In the genomic region with DNA sequence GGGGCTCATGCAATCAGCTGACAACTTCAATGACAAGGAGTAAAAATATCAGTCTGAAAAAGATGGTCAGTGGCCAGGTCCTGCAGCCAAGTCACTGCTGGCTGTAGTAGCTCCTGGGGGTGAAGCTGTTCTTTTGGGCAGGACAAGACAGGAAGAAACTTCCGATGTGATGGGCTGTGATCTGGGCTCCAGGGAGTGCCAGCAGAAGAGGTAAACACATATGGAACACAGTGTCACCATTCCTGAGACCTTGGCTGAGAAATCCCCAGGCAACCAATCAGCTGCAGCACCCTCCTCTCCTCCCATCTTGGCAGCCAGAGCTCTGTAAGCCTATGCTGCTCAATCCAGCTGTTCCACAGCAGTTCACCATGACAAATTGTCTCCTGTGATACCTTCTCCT, we compare ENCODE assay signal across 13 mouse cellular contexts. TPM values are rescaled to one million over a fixed set of nuclear protein-coding genes. Genes with fewer than 3 reads are reported as not detected.
DNase-seq lines count a peak whose midpoint lies in the region; ATAC-seq and TF ChIP-seq lines count a peak whose summit lies in the region.
"Had no signal": no experiment of that assay in that cellular context is flagged by ENCODE, and none has a peak within 500 bp of the region (broad histone marks: within the 10 kb centered on the region; RNA-seq: fewer than 3 reads in every experiment).

No protein-coding gene starts in this region.

- H3K36me3 ChIP-seq in midbrain, postnatal 0 days (ENCODE audit: insufficient read depth, low read length), result peaks cover 3% of the 10 kb centered on the region; the same call in 1 of the 2 replicates
- H3K36me3 ChIP-seq in midbrain, embryonic 10.5 days, result peaks cover 14% of the 10 kb centered on the region

- no peak for ATAC-seq in midbrain, postnatal 0 days (ENCODE audit: low FRiP score)

- intact Hi-C loops in gastrocnemius, adult 2 months (cut with DNase I), result no loop called here
- intact Hi-C loops in gastrocnemius, postnatal 14 days (cut with DNase I; ENCODE audit: low total_unique reads), result loop anchor here (10.0 kb wide), 1 partner anchor 275 kb away; no protein-coding TSS in a partner anchor
- intact Hi-C loops in heart, postnatal 10 days (cut with DNase I), result no loop called here

- H3K4me3 ChIP-seq in gastrocnemius, adult 2 months, result no peak overlapping the region
- H3K4me3 ChIP-seq in midbrain, postnatal 0 days (ENCODE audit: low read depth, low read length), result no peak overlapping the region
- no peak overlapping the region for H3K4me3 ChIP-seq in midbrain, embryonic 10.5 days
- H3K4me3 ChIP-seq: left cerebral cortex, adult 2 months had no signal

- no peaks in the 10 kb centered on the region for H3K27me3 ChIP-seq in midbrain, postnatal 0 days (ENCODE audit: insufficient read depth, low read length)
- H3K27me3 ChIP-seq in midbrain, embryonic 10.5 days (ENCODE audit: low read depth, poor library complexity, severe bottlenecking), result no peaks in the 10 kb centered on the region

- no peak for TF ChIP-seq CTCF in gastrocnemius, adult 2 months (IDR thresholded peaks at IDR 0.05)
- TF ChIP-seq CTCF in midbrain, postnatal 0 days (IDR thresholded peaks at IDR 0.05), result no peak

- H3K4me1 ChIP-seq in midbrain, postnatal 0 days (ENCODE audit: insufficient read depth, low read length), result peaks cover 11% of the 10 kb centered on the region; the same call in 1 of the 2 replicates
- H3K4me1 ChIP-seq in midbrain, embryonic 10.5 days, result peaks cover 39% of the 10 kb centered on the region

- DNase-seq in gastrocnemius, adult 2 months, result peak; percentile 75
- DNase-seq in gastrocnemius, postnatal 14 days, result no peak
- DNase-seq in midbrain, postnatal 0 days (ENCODE audit: low spot score), result peak; percentile 51
- no peak for DNase-seq in midbrain, embryonic 10.5 days (ENCODE audit: low spot score)
- DNase-seq in heart, postnatal 10 days, result peak; percentile 51 to 66
- DNase-seq in lung, postnatal 36 days, result peak; percentile 62
- DNase-seq in kidney, adult 18-20 months, result no peak
- DNase-seq in layer of hippocampus, postnatal 14 days (ENCODE audit: low spot score in 2 of 2), result no peak
- DNase-seq: cerebellum, postnatal 10 days; right cerebral cortex, postnatal 4 days; thymus, adult 2 months had no signal

- H3K9ac ChIP-seq in midbrain, postnatal 0 days (replicated peaks; ENCODE audit: low read length, poor library complexity, severe bottlenecking), result no peak overlapping the region

- 50% methylated on average over 1 of the region's 1 CpGs for WGBS in midbrain, postnatal 0 days
- WGBS in midbrain, embryonic 10.5 days, result 56% methylated on average over 1 of the region's 1 CpGs

- no peak overlapping the region for H3K4me2 ChIP-seq in midbrain, postnatal 0 days (ENCODE audit: low read depth, low read length, poor library complexity, severe bottlenecking)

- H3K9me3 ChIP-seq in midbrain, postnatal 0 days (ENCODE audit: low read length), result no peaks in the 10 kb centered on the region
- no peaks in the 10 kb centered on the region for H3K9me3 ChIP-seq in midbrain, embryonic 10.5 days (replicated peaks)

- peak overlapping the region; percentile 90 for H3K27ac ChIP-seq in gastrocnemius, adult 2 months
- H3K27ac ChIP-seq in midbrain, postnatal 0 days (ENCODE audit: low read depth, low read length), result no peak overlapping the region
- no peak overlapping the region for H3K27ac ChIP-seq in midbrain, embryonic 10.5 days (replicated peaks)
- H3K27ac ChIP-seq: kidney, postnatal 0 days; left cerebral cortex, adult 2 months had no signal

RNA-seq across cellular contexts. Expression of gene Tango2, which starts 8.0 kb away (rescaled TPM):
- total RNA-seq in gastrocnemius, adult 2 months (2021), result 10 to 100 TPM; 41.8 to 59.7 TPM
- 10 to 100 TPM; 12.1 to 22.7 TPM for total RNA-seq in gastrocnemius, postnatal 14 days (2021)
- 40.3 and 44.1 TPM in 2 replicates for total RNA-seq in midbrain, postnatal 0 days (2014; rRNA removed)
- 88.0 and 94.8 TPM in 2 replicates for polyA plus RNA-seq in midbrain, postnatal 0 days (2015; fragmentation: Nextera tagmentation; extraction: Ambion mirVana)
- polyA plus RNA-seq in midbrain, embryonic 10.5 days (2016; fragmentation: Nextera tagmentation; extraction: Ambion mirVana), result 40.1 and 45.2 TPM in 2 replicates
- 10 to 100 TPM; 62.7 to 65.3 TPM for total RNA-seq in heart, postnatal 10 days (2021)
- total RNA-seq in layer of hippocampus, postnatal 14 days (2021), result 100 to 1,000 TPM; 106 to 114 TPM

RNA-seq across cellular contexts. Expression of gene Arvcf, which starts 8.1 kb away (rescaled TPM):
- total RNA-seq in gastrocnemius, adult 2 months (2021), result 1 to 10 TPM; 7.0 to 8.9 TPM
- 10 to 100 TPM; 12.5 to 19.8 TPM for total RNA-seq in gastrocnemius, postnatal 14 days (2021)
- 161 and 219 TPM in 2 replicates for total RNA-seq in midbrain, postnatal 0 days (2014; rRNA removed)
- 54.5 and 60.6 TPM in 2 replicates for polyA plus RNA-seq in midbrain, postnatal 0 days (2015; fragmentation: Nextera tagmentation; extraction: Ambion mirVana)
- polyA plus RNA-seq in midbrain, embryonic 10.5 days (2016; fragmentation: Nextera tagmentation; extraction: Ambion mirVana), result 110 and 133 TPM in 2 replicates
- total RNA-seq in heart, postnatal 10 days (2021), result 10 to 100 TPM; 25.0 to 33.6 TPM
- 10 to 100 TPM; 43.3 to 46.4 TPM for total RNA-seq in layer of hippocampus, postnatal 14 days (2021)

RNA-seq across cellular contexts. Expression of gene Dgcr8, which starts 50.8 kb away (rescaled TPM):
- 10 to 100 TPM; 12.1 to 13.0 TPM for total RNA-seq in gastrocnemius, adult 2 months (2021)
- total RNA-seq in gastrocnemius, postnatal 14 days (2021), result 10 to 100 TPM; 13.9 to 16.3 TPM
- total RNA-seq in midbrain, postnatal 0 days (2014; rRNA removed), result 40.3 and 46.7 TPM in 2 replicates
- 23.4 and 23.7 TPM in 2 replicates for polyA plus RNA-seq in midbrain, postnatal 0 days (2015; fragmentation: Nextera tagmentation; extraction: Ambion mirVana)
- polyA plus RNA-seq in midbrain, embryonic 10.5 days (2016; fragmentation: Nextera tagmentation; extraction: Ambion mirVana), result 46.1 and 47.6 TPM in 2 replicates
- total RNA-seq in heart, postnatal 10 days (2021), result 10 to 100 TPM; 26.0 to 27.2 TPM
- total RNA-seq in layer of hippocampus, postnatal 14 days (2021), result 10 to 100 TPM; 35.9 to 44.0 TPM

Comparison
In these comparisons a context has a peak if more than half of its experiments do, and no peak if none do; other contexts are left out.
1. DNase-seq: peak in gastrocnemius, adult 2 months (single experiment), midbrain, postnatal 0 days (single experiment), heart, postnatal 10 days (2 of 2) and lung, postnatal 36 days (single experiment); none in gastrocnemius, postnatal 14 days (single experiment), midbrain, embryonic 10.5 days (single experiment), kidney, adult 18-20 months (single experiment) and layer of hippocampus, postnatal 14 days (0 of 2).